Mouse (Mus musculus) hindbrain, embryonic 10.5 days (tissue): Measurements from ENCODE around the gene Smcr8. TPM values are rescaled to one million over a fixed set of nuclear protein-coding genes. Genes with fewer than 3 reads are reported as not detected.
"Not testable (repeated sequence)": the region's sequence is repeated elsewhere in the genome, so short reads cannot be mapped to it uniquely, and the experiment has no call there.

ENCODE experiments used
- DNase-seq: peaks from one replicate; pipeline ENCODE4 v3.0.0-alpha.2; 2017; ENCODE audit warnings: low spot score
- H3K27ac ChIP-seq: fragments of 300-500 bp; sonication (generic); 2 replicates; pipeline ENCODE4 v1.5.1; 2016; ENCODE audit warnings: mild to moderate bottlenecking, moderate library complexity
- H3K27me3 ChIP-seq: fragments of 300-500 bp; sonication (generic); 2 replicates; pipeline ENCODE4 v1.6.1; 2016; ENCODE audit warnings: mild to moderate bottlenecking; ENCODE audit not compliant: poor library complexity, insufficient read depth, severe bottlenecking
- H3K36me3 ChIP-seq: fragments of 300-500 bp; sonication (generic); 2 replicates; pipeline ENCODE4 v1.6.1; 2016; ENCODE audit warnings: mild to moderate bottlenecking, moderate library complexity
- H3K4me1 ChIP-seq: fragments of 300-500 bp; sonication (generic); replicated peaks from 2 replicates; pipeline ENCODE4 v1.6.1; 2016; ENCODE audit warnings: mild to moderate bottlenecking
- H3K4me3 ChIP-seq: fragments of 300-500 bp; sonication (generic); 2 replicates; pipeline ENCODE4 v1.5.1; 2016; ENCODE audit warnings: mild to moderate bottlenecking, moderate library complexity
- H3K9me3 ChIP-seq: fragments of 300-500 bp; sonication (generic); 2 replicates; pipeline ENCODE4 v1.6.1; 2016; ENCODE audit warnings: mild to moderate bottlenecking, moderate library complexity
- WGBS: fragments of 180-500 bp; shearing (Covaris S2); methylation state at CpG from one replicate; pipeline ENCODE4 v1.1.7; 2016; 5-methylcytosine and 5-hydroxymethylcytosine counted together
- polyA plus RNA-seq: library from polyadenylated mRNA; unstranded; fragments of >200 nt; fragmentation: Nextera tagmentation; extraction: Ambion mirVana; gene quantifications from 2 replicates; pipeline ENCODE4 v1.2.1, GENCODE M21; 2016

The Smcr8 gene
- polyA plus RNA-seq, 1 experiment from 2014 or later = 6.9 TPM

DNA sequence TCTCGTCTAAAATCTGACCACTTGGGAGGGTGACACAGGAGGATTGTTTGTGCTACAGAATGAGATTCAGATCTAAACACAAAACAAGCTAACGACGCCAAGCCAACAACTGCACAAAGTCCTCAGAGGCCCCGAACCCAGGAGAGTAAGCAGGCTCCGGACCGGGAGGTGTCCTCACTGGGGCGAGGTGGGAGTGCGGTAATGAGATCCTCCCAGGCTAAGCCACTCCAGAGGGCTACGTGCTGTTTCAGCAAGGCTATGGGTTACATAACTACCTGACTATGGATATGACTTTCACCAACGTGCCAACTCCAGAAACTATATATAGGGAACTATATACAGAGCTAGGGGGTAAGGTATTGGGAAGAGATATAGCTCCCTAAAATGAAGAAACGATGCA, 19.0 kb downstream of the Smcr8 start:
- Histone ChIP-seq H3K4me3 (no peak overlapping the region), H3K4me1 (no peaks in the 10 kb centered on the region), H3K27me3 (no peaks in the 10 kb centered on the region), H3K27ac (no peak overlapping the region), H3K36me3 (peaks cover 98% of the 10 kb centered on the region), H3K9me3 (no peaks in the 10 kb centered on the region)
- WGBS = 91% methylated on average over 11 of the region's 11 CpGs
- no peak for DNase-seq

DNA sequence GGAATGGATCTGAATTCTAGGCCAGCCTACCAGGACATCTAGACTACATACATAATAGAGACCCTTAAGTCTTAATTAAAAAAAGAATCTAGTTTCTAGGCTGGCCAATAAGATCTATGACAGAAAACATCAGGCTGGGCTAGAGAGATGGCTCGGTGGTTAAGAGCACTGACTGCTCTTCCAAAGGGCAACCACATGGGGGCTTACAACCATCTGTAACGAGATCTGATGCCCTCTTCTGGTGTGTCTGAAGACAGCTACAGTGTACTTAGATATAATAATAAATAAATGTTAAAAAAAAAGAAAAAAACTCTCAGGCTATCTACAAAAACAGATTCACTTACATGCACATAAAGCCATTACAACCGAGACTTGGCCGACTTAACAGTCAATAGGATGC, 22.7 kb downstream of the Smcr8 start:
- no peaks in the 10 kb centered on the region for H3K4me1 ChIP-seq
- H3K36me3 ChIP-seq = peaks cover 97% of the 10 kb centered on the region
- WGBS = 94% methylated on average over 4 of the region's 4 CpGs
- H3K4me3 ChIP-seq = no peak overlapping the region
- DNase-seq = no peak
- no peaks in the 10 kb centered on the region for H3K9me3 ChIP-seq
- H3K27ac ChIP-seq = no peak overlapping the region
- no peaks in the 10 kb centered on the region for H3K27me3 ChIP-seq

- Histone ChIP-seq H3K27me3 (no peaks in the 10 kb centered on the region), H3K4me3 (no peak overlapping the region), H3K36me3 (peaks cover 93% of the 10 kb centered on the region), H3K9me3 (no peaks in the 10 kb centered on the region), H3K27ac (no peak overlapping the region), H3K4me1 (no peaks in the 10 kb centered on the region)
- DNase-seq = no peak
- 90% methylated on average over 1 of the region's 1 CpGs for WGBS
Measured at GRCm38 (mm10) chr11:60800892-60801291, 23.6 kb downstream of the Smcr8 start.

GRCm38 (mm10) chr11:60808286-60809070, 31.2 kb downstream of the Smcr8 start:
- H3K4me3 ChIP-seq = no peak overlapping the region
- DNase-seq = no peak
- peaks cover 19% of the 10 kb centered on the region for H3K36me3 ChIP-seq
- peaks cover 29% of the 10 kb centered on the region for H3K4me1 ChIP-seq
- no peaks in the 10 kb centered on the region for H3K9me3 ChIP-seq
- no peaks in the 10 kb centered on the region for H3K27me3 ChIP-seq
- H3K27ac ChIP-seq = no peak overlapping the region
- WGBS = 85% methylated on average over 4 of the region's 4 CpGs

- WGBS = 68% methylated on average over 1 of the region's 1 CpGs
- no peak for DNase-seq
- H3K27ac ChIP-seq = no peak overlapping the region
Measured at GRCm38 (mm10) chr11:60809546-60809945, 32.2 kb downstream of the Smcr8 start.

GRCm38 (mm10) chr11:60810046-60810965, 33.0 kb downstream of the Smcr8 start:
- Histone ChIP-seq H3K9me3 (no peaks in the 10 kb centered on the region), H3K27ac (peak overlapping the region; percentile 74), H3K4me3 (peak overlapping the region; percentile 61), H3K4me1 (peaks cover 29% of the 10 kb centered on the region), H3K36me3 (peaks cover 4% of the 10 kb centered on the region; the same call in 1 of the 2 replicates), H3K27me3 (no peaks in the 10 kb centered on the region)
- DNase-seq = no peak
- WGBS = 20% methylated on average over 14 of the region's 14 CpGs

More at GRCm38 (mm10) chr11:60809546-60809945, 32.2 kb downstream of the Smcr8 start:
- Histone ChIP-seq H3K9me3 (no peaks in the 10 kb centered on the region), H3K27me3 (no peaks in the 10 kb centered on the region), H3K4me3 (peak overlapping the region; percentile 61), H3K36me3 (peaks cover 9% of the 10 kb centered on the region; the same call in 1 of the 2 replicates), H3K4me1 (peaks cover 29% of the 10 kb centered on the region)

GRCm38 (mm10) chr11:60811054-60811460, 33.7 kb downstream of the Smcr8 start:
- H3K4me1 ChIP-seq = peaks cover 29% of the 10 kb centered on the region
- 0 out of 2 replicates have a peak, but pooled peaks cover 2% of the 10 kb centered on the region for H3K36me3 ChIP-seq
- H3K9me3 ChIP-seq = no peaks in the 10 kb centered on the region
- H3K27me3 ChIP-seq = no peaks in the 10 kb centered on the region
- 0% methylated on average over 29 of the region's 29 CpGs for WGBS
- peak overlapping the region; percentile 61 for H3K4me3 ChIP-seq
- H3K27ac ChIP-seq = peak overlapping the region; percentile 74
- peak; percentile 96 for DNase-seq

DNA sequence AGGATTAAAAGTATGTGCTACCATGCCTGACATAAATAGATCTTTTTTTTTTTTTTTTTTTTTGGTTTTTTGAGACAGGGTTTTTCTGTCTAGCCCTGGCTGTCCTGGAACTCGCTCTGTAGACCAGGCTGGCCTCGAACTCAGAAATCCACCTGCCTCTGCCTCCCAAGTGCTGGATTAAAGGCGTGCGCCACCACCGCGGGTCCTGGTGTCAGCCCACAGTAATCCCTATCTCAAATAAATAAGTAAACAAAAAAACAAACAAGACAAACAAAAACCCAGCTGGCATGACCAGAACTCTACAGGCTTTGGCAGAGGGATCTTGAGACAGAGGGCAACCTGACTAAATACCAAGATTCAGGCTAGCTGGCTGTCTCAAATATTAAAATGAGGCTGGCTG, 34.3 kb downstream of the Smcr8 start, which contains the start of gene Shmt1:
Shmt1 (minus strand) TSS at position 101 of the 400 bp plus-strand sequence.
- not testable (repeated sequence) for H3K27me3 ChIP-seq, H3K9me3 ChIP-seq, DNase-seq, H3K36me3 ChIP-seq
- Histone ChIP-seq H3K27ac (peak within 1 kb of the TSS; percentile 74), H3K4me1 (peaks cover 29% of the 10 kb centered on the region), H3K4me3 (peak within 1 kb of the TSS; percentile 61)
- 38% methylated on average over 6 of the region's 6 CpGs for WGBS

DNA sequence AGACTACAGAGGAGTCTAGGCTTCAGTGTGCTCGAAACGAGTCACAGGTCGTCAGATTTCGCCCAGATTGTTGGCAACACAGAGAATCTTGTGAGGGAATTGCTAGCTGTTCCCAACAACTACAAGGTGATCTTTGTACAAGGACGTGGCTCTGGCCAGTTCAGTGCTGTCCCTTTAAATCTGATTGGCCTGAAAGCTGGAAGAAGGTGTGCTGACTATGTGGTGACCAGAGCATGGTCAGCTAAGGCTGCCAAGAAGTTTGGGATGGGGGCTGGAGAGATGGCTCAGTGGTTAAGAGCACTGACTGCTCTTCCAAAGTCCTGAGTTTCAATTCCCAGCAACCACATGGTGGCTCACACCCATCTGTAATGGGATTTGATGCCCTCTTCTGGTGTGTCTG, 39.1 kb downstream of the Smcr8 start:
- H3K9me3 ChIP-seq = no peaks in the 10 kb centered on the region
- 74% methylated on average over 5 of the region's 5 CpGs for WGBS
- H3K36me3 ChIP-seq = no peaks in the 10 kb centered on the region
- H3K27me3 ChIP-seq = no peaks in the 10 kb centered on the region
- H3K4me3 ChIP-seq = no peak overlapping the region
- H3K4me1 ChIP-seq = no peaks in the 10 kb centered on the region
- H3K27ac ChIP-seq = no peak overlapping the region
- DNase-seq = no peak

- Histone ChIP-seq H3K4me3 (no peak overlapping the region), H3K27ac (no peak overlapping the region), H3K9me3 (no peaks in the 10 kb centered on the region), H3K36me3 (no peaks in the 10 kb centered on the region), H3K4me1 (no peaks in the 10 kb centered on the region), H3K27me3 (no peaks in the 10 kb centered on the region)
- no peak for DNase-seq
- WGBS = 75% methylated on average over 2 of the region's 2 CpGs
Measured at GRCm38 (mm10) chr11:60823771-60824170, 46.4 kb downstream of the Smcr8 start.

- Histone ChIP-seq H3K27me3 (no peaks in the 10 kb centered on the region), H3K27ac (no peak overlapping the region), H3K36me3 (no peaks in the 10 kb centered on the region), H3K4me1 (no peaks in the 10 kb centered on the region), H3K4me3 (no peak overlapping the region), H3K9me3 (no peaks in the 10 kb centered on the region)
- WGBS = 86% methylated on average over 3 of the region's 3 CpGs
- no peak for DNase-seq
Measured at GRCm38 (mm10) chr11:60825191-60825590, 47.9 kb downstream of the Smcr8 start.

- Histone ChIP-seq H3K4me3 (no peak overlapping the region), H3K9me3 (no peaks in the 10 kb centered on the region), H3K4me1 (peaks cover 8% of the 10 kb centered on the region), H3K36me3 (no peaks in the 10 kb centered on the region), H3K27ac (no peak overlapping the region), H3K27me3 (no peaks in the 10 kb centered on the region)
- DNase-seq = no peak
- WGBS = 57% methylated on average over 1 of the region's 1 CpGs
Measured at GRCm38 (mm10) chr11:60826700-60827099, 49.4 kb downstream of the Smcr8 start.
